Mouse (Mus musculus) MEL (cell line): ENCODE measurements around the gene Slc25a48. TPM values are rescaled to one million over a fixed set of nuclear protein-coding genes. Genes with fewer than 3 reads are reported as not detected.

Experiments
- DNase-seq: peaks from one replicate; pipeline ENCODE4 v3.0.0; 2011; ENCODE audit warnings: low read depth, low spot score
- H3K27ac ChIP-seq: 2 replicates; pipeline ENCODE4 v1.5.1; 2012; ENCODE audit warnings: low read depth, mild to moderate bottlenecking, control low read depth, low read length, moderate library complexity; ENCODE audit not compliant: control insufficient read depth
- H3K27me3 ChIP-seq, 2 experiments: fragments of 150-350 bp in 1 of 2; sonication (generic) in 1 of 2; 2 replicates each; pipeline ENCODE4 v1.6.1; 2012; ENCODE audit warnings: low read length in 2 of 2, mild to moderate bottlenecking in 2 of 2, improper control_type of control experiment in 1 of 2, moderate library complexity in 1 of 2; ENCODE audit not compliant: insufficient read depth in 2 of 2, control insufficient read depth in 1 of 2
- H3K36me3 ChIP-seq, 2 experiments: 2 replicates each; pipeline ENCODE4 v1.6.1; 2012 to 2014; ENCODE audit warnings: low read length in 2 of 2, improper control_type of control experiment in 1 of 2, inconsistent platforms in 1 of 2, mild to moderate bottlenecking in 1 of 2; ENCODE audit not compliant: insufficient read depth in 2 of 2, control insufficient read depth in 1 of 2
- H3K4me1 ChIP-seq, 2 experiments: fragments of 150-350 bp in 1 of 2; sonication (generic) in 1 of 2; 2 replicates each; pipeline ENCODE4 v1.6.1; 2012; ENCODE audit warnings: low read length in 2 of 2, improper control_type of control experiment in 1 of 2, mild to moderate bottlenecking in 1 of 2; ENCODE audit not compliant: insufficient read depth in 2 of 2, control insufficient read depth in 1 of 2
- H3K4me3 ChIP-seq, 2 experiments: fragments of 150-350 bp in 1 of 2; sonication (generic) in 1 of 2; 2 replicates each; pipeline ENCODE4 v1.5.1; 2012; ENCODE audit warnings: low read depth in 2 of 2, low read length in 2 of 2, mild to moderate bottlenecking in 2 of 2, moderate library complexity in 2 of 2, control low read depth in 1 of 2, improper control_type of control experiment in 1 of 2; ENCODE audit not compliant: control insufficient read depth in 1 of 2, insufficient read depth in 1 of 2
- H3K79me2 ChIP-seq: 2 replicates; pipeline ENCODE4 v1.6.1; 2012; ENCODE audit warnings: mild to moderate bottlenecking, low read length, moderate library complexity; ENCODE audit not compliant: control insufficient read depth, poor library complexity, insufficient read depth
- H3K9ac ChIP-seq: 2 replicates; pipeline ENCODE4 v1.6.1; 2012; ENCODE audit warnings: low read depth, mild to moderate bottlenecking, control low read depth, low read length, moderate library complexity; ENCODE audit not compliant: control insufficient read depth, poor library complexity, severe bottlenecking
- H3K9me3 ChIP-seq: fragments of 150-350 bp; sonication (generic); replicated peaks from 2 replicates; pipeline ENCODE4 v1.6.1; 2012; ENCODE audit warnings: mild to moderate bottlenecking, low read length, improper control_type of control experiment, moderate library complexity; ENCODE audit not compliant: insufficient read depth
- BHLHE40 ChIP-seq: IDR thresholded peaks from 2 replicates; pipeline ENCODE4 v1.6.1; 2012; ENCODE audit warnings: low read depth, mild to moderate bottlenecking, inconsistent platforms, low read length, improper control_type of control experiment, borderline replicate concordance
- CHD1 ChIP-seq: IDR thresholded peaks from 2 replicates; pipeline ENCODE4 v1.6.1; 2012; ENCODE audit warnings: low read depth, mild to moderate bottlenecking, inconsistent platforms, low read length, improper control_type of control experiment
- CHD2 ChIP-seq: IDR thresholded peaks from 2 replicates; pipeline ENCODE4 v1.6.1; 2011; ENCODE audit warnings: low read length, improper control_type of control experiment
- CTCF ChIP-seq, 3 experiments: IDR thresholded peaks in 2 of 3; conservative IDR thresholded peaks in 1 of 3; 2 replicates each; pipeline ENCODE4 v1.5.1; 2011 to 2012; ENCODE audit warnings: low read length in 3 of 3, low read depth in 2 of 3, mild to moderate bottlenecking in 2 of 3, improper control_type of control experiment in 1 of 3, inconsistent platforms in 1 of 3, mixed read lengths in 1 of 3, moderate library complexity in 1 of 3; ENCODE audit not compliant: control insufficient read depth in 1 of 3, insufficient read depth in 1 of 3, poor library complexity in 1 of 3, severe bottlenecking in 1 of 3
- E2F4 ChIP-seq: IDR thresholded peaks from 2 replicates; pipeline ENCODE4 v1.6.1; 2011; ENCODE audit warnings: low read depth, low read length, improper control_type of control experiment, borderline replicate concordance
- ELF1 ChIP-seq: IDR thresholded peaks from 2 replicates; pipeline ENCODE4 v1.6.1; 2014; ENCODE audit warnings: low read depth, mild to moderate bottlenecking, inconsistent platforms, low read length, improper control_type of control experiment, moderate library complexity
- ETS1 ChIP-seq: IDR thresholded peaks from 2 replicates; pipeline ENCODE4 v1.6.1; 2012; ENCODE audit warnings: low read depth, mild to moderate bottlenecking, inconsistent platforms, low read length, improper control_type of control experiment, moderate library complexity
- JUND ChIP-seq: IDR thresholded peaks from 2 replicates; pipeline ENCODE4 v1.6.1; 2011; ENCODE audit warnings: low read depth, mild to moderate bottlenecking, improper control_type of control experiment, low read length
- KAT2A ChIP-seq: conservative IDR thresholded peaks from 2 replicates; pipeline ENCODE4 v1.6.1; 2012; ENCODE audit warnings: low read depth, low read length, improper control_type of control experiment, inconsistent platforms
- MAFK ChIP-seq: IDR thresholded peaks from 2 replicates; pipeline ENCODE4 v1.6.1; 2011; ENCODE audit warnings: low read depth, mild to moderate bottlenecking, low read length, improper control_type of control experiment, borderline replicate concordance
- MEF2A ChIP-seq: IDR thresholded peaks from 2 replicates; pipeline ENCODE4 v1.6.1; 2014; ENCODE audit warnings: low read depth, mild to moderate bottlenecking, inconsistent platforms, low read length, improper control_type of control experiment; ENCODE audit not compliant: poor library complexity, insufficient replicate concordance, severe bottlenecking; ENCODE audit errors: extremely low read depth
- MYB ChIP-seq: IDR thresholded peaks from 2 replicates; pipeline ENCODE4 v1.6.1; 2011; ENCODE audit warnings: mild to moderate bottlenecking, low read depth, low read length, improper control_type of control experiment
- NELFE ChIP-seq: IDR thresholded peaks from 2 replicates; pipeline ENCODE4 v1.6.1; 2011; ENCODE audit warnings: low read depth, low read length, improper control_type of control experiment
- POLR2AphosphoS2 ChIP-seq: IDR thresholded peaks from 2 replicates; pipeline ENCODE4 v1.6.1; 2011; ENCODE audit warnings: low read length, improper control_type of control experiment
- SIN3A ChIP-seq: IDR thresholded peaks from 2 replicates; pipeline ENCODE4 v1.6.1; 2012; ENCODE audit warnings: low read length, improper control_type of control experiment, inconsistent platforms
- TBP ChIP-seq: IDR thresholded peaks from 2 replicates; pipeline ENCODE4 v1.8.0; 2011; ENCODE audit warnings: low read depth, low read length, improper control_type of control experiment
- UBTF ChIP-seq: IDR thresholded peaks from 2 replicates; pipeline ENCODE4 v1.6.1; 2012; ENCODE audit warnings: low read depth, mild to moderate bottlenecking, inconsistent platforms, low read length, improper control_type of control experiment, moderate library complexity, borderline replicate concordance; ENCODE audit not compliant: insufficient read depth
- ZNF384 ChIP-seq: IDR thresholded peaks from 2 replicates; pipeline ENCODE4 v1.6.1; 2012; ENCODE audit warnings: low read depth, mild to moderate bottlenecking, inconsistent platforms, low read length, improper control_type of control experiment
- polyA plus RNA-seq, 2 experiments: library from polyadenylated mRNA; stranded (reverse) in 1 of 2; unstranded in 1 of 2; fragments of >175 nt in 1 of 2; fragments of >200 nt in 1 of 2; gene quantifications; 2 replicates each; pipeline versions ENCODE4 v1.2.1 to v1.2.4; 2012; ENCODE audit warnings: low replicate concordance in 2 of 2, low read depth in 1 of 2; ENCODE audit not compliant: insufficient read length in 2 of 2, insufficient read depth in 1 of 2, missing spikeins in 1 of 2
- total RNA-seq: library from RNA; depleted of rRNA; stranded (reverse); fragments of 300-350 nt; gene quantifications from 2 replicates; pipeline ENCODE4 v1.2.3, GENCODE M21; 2012

The Slc25a48 gene
- total and polyA plus RNA-seq, 3 experiments = not detected

- Histone ChIP-seq H3K79me2 (no peaks in the 10 kb centered on the region), H3K36me3 (no peaks in the 10 kb centered on the region), H3K9me3 (no peaks in the 10 kb centered on the region), H3K4me1 (no peaks in the 10 kb centered on the region), H3K4me3 (no peak overlapping the region), H3K27me3 (no peaks in the 10 kb centered on the region), H3K9ac (no peak overlapping the region), H3K27ac (no peak overlapping the region)
- DNase-seq = no peak
- TF ChIP-seq ZNF384 (no peak), CHD1 (no peak), ETS1 (no peak), MEF2A (no peak), MYB (no peak), ELF1 (no peak), MAFK (no peak), TBP (no peak), SIN3A (no peak), JUND (no peak), NELFE (no peak), CHD2 (no peak), UBTF (no peak), CTCF (IDR thresholded peaks at IDR 0.05 in 2 of 3, conservative IDR thresholded peaks at IDR 0.05 in 1 of 3; ENCODE audit: control insufficient read depth in 1 of 3, insufficient read depth in 1 of 3, low read depth in 2 of 3, low read length in 3 of 3, poor library complexity in 1 of 3, severe bottlenecking in 1 of 3) (no peak), BHLHE40 (no peak), POLR2AphosphoS2 (no peak)
Measured at GRCm38 (mm10) chr13:56418685-56419483, 19.3 kb upstream of the Slc25a48 start.

- Histone ChIP-seq H3K27ac (no peak overlapping the region), H3K4me1 (no peaks in the 10 kb centered on the region), H3K9me3 (no peaks in the 10 kb centered on the region), H3K36me3 (no peaks in the 10 kb centered on the region), H3K79me2 (no peaks in the 10 kb centered on the region), H3K4me3 (no peak overlapping the region), H3K9ac (no peak overlapping the region), H3K27me3 (no peaks in the 10 kb centered on the region)
- no peak for DNase-seq
- TF ChIP-seq MEF2A = no peak
- no peak for TF ChIP-seq KAT2A
- TF ChIP-seq E2F4 = no peak
Measured at GRCm38 (mm10) chr13:56419538-56419937, 18.6 kb upstream of the Slc25a48 start.
